Mouse (Mus musculus): ENCODE measurements around the gene Epb41l4b.

DNA sequence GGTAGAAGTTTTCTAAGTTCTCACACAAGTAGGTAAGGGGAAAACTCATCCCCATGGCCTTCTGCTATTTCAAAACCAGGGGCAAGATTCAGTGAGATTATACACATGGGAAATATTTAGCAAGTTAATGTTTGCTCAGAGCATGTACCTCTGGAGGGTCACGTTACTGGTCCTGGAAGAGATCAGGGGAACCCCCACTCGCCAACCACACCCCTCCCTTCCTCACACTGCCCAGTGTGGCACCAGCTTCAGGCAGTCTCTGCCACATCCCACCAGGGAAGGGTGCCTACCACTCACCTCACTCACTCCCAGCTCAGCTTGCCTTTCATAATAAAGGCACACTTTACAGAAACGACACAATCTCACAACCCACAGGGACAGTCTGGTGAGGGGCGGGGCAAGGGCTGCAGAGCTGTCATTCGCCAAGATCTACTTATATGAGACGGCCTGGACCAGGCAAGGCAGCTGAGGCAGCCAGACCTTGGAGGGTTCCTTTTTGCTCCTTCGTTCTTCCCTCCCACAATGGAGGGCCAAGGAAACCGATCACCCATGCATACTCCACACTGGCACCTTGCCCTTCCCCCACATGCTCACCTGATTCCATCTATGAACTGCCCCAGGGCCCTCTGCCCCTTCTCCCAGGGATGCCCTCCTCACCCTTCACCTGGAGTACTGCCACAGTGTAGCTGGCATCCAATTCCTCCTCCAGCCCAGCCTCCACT is 5.7 kb downstream of the Epb41l4b start:
- no peak for TF ChIP-seq POLR2A (IDR thresholded peaks at IDR 0.05; ENCODE audit: insufficient read depth, low read length)
- no peak for TF ChIP-seq CTCF (IDR thresholded peaks at IDR 0.05; ENCODE audit: low read depth, low read length)
- TF ChIP-seq EP300 (IDR thresholded peaks at IDR 0.05; ENCODE audit: insufficient read depth, low read depth, low read length) = no peak

All from ES-Bruce4 (cell line).